Mouse (Mus musculus): ENCODE results near the gene Mast1.

The Mast1 gene

DNA sequence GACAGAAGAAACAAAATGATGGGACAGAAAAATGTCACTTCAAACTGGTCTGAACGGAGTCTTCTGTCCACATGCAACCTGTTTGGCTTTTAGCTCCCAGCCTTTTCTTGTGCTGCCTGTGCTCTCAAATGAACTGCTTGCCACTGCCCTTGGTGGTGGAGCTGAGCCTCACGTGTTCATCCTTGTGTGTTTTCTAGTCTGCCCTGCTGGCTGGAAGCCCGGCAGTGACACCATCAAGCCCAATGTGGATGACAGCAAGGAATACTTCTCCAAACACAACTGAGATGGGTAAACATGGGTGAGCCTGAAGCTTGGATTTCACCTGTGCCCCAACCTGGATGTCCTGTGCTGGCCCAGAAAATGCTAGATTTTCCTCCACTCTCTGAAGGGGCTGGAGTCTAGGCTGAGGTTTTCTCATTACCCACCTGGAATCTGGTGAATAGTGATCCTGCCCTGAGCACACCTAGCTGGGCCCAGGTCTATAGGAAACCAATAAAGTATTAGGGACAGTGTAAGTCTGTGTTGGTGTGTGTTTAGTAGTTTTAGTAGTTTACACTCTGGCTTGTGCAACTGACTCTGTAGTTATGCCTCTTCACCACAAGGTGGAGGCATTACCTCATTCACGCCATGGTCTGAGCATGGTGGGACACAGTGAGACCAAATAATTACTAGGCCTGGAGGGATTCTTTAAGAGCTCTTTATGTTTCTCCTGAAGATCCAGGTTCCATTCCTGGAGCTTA, 36.8 kb upstream of the Mast1 start:
- DNase-seq (ENCODE audit: low spot score), result no peak

DNA sequence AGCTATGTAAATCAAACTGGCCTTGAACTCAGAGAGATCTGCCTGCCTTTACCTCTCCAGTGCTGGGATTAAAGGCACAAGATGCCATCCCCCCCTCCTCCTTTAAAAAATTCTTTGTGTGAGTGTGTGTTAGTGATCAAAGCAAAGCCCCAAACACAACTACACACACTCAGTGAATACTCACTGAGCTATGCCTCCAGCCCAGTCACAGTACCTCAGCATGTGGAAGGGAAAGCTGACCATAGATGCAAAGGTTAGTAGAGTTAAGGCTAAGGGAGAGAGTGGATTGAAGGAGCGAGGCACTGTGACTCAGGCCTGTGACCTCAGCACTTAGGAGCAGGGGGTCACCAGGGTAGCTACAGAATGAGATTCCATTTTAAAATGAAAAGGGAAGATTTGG, 35.9 kb upstream of the Mast1 start:
- DNase-seq (ENCODE audit: low spot score), result no peak

DNA sequence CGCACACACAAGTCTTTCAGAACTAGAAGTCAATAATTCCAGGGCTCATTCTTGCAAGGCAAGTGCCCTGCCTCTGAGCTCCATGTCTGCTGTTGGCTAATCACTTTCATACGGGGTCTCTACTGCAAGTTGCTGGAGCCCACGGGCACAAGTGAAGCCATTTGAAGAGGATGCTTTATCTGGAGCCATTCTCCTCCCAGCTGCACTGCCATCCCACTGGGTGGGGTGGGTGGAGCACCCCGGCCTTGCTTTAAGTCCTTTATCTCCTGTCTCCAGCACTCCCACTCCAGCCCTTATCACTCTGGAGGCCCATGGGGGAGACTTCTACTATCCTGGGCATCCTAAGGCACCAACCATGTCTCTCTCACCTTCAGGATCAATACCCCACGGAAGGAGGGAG, 33.8 kb upstream of the Mast1 start:
- no peak for DNase-seq (ENCODE audit: low spot score)

GRCm38 (mm10) chr8:84970135-84970790, 33.1 kb upstream of the Mast1 start:
- DNase-seq (ENCODE audit: low spot score), result no peak

DNA sequence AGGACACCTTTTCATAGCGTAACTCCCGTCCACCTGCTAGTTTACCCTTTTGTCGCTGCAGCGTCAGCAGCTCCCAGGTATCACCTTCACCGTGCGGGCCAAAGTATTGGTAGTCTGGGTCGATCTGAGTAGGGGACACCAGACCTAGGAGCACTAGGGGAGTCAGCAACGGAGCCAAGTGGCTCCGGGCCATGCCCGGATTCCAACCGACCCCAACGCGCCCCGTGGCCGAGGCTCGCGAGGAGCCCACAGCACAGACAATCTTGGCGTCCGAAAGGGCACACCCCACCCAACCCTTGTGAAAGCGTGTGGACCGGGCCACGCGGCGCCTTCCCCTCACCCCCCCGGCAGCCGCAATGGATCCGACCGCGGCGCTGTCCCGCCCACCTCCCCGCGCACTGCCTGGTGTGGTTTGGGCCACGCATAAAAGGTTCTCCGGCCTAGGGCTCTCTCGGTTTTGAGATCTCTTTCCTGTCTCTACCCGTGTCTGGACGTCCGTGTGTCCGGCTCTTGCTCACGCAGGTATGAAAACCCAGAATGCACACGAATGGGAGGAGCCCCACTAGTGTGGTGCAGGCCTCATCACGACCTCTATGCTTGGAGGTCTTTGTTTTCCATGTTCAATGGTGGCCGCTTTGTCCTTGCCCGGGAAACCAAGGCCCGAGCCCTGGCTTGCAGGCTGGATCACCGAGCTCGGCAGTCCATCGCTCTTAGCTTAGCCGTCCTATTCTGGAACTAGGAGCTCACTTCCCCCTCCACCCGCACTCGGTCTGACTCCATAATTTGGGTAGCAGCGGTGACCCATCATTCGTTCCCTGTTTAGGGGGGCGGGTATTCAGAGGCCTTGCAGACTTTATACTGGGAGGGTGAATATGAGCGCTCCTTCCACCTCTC, 32.3 kb upstream of the Mast1 start, which contains the start of the genes Gm49661, Prdx2 and Rnaseh2a:
Gene Gm49661 (minus strand): TSS at position 193 of the 894 bp plus-strand sequence.
Gene Prdx2 (plus strand): TSS at position 347 of the 894 bp plus-strand sequence.
Gene Rnaseh2a (minus strand): TSS at position 527 of the 894 bp plus-strand sequence.
- peak; percentile 77 for DNase-seq (ENCODE audit: low spot score)

DNA sequence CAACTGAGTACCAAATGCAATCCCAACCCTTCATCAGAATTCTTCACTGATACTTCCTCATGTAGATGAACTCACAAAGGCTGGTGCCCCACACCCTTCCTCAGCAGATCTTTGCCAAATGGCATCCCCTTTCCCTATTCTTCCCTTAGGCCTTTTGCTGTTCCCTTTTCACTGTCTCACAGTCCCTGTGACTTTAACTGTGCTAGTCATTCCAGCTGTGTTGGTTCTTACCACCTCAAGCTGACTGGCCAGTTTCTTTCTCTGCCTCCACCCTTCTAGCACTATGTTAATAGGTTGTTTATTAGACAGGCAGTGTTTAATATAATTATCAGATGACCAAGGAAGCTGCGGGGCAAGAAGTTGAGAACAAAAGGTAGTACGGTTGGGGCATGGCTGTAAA, 31.5 kb upstream of the Mast1 start:
- DNase-seq (ENCODE audit: low spot score), result no peak

DNA sequence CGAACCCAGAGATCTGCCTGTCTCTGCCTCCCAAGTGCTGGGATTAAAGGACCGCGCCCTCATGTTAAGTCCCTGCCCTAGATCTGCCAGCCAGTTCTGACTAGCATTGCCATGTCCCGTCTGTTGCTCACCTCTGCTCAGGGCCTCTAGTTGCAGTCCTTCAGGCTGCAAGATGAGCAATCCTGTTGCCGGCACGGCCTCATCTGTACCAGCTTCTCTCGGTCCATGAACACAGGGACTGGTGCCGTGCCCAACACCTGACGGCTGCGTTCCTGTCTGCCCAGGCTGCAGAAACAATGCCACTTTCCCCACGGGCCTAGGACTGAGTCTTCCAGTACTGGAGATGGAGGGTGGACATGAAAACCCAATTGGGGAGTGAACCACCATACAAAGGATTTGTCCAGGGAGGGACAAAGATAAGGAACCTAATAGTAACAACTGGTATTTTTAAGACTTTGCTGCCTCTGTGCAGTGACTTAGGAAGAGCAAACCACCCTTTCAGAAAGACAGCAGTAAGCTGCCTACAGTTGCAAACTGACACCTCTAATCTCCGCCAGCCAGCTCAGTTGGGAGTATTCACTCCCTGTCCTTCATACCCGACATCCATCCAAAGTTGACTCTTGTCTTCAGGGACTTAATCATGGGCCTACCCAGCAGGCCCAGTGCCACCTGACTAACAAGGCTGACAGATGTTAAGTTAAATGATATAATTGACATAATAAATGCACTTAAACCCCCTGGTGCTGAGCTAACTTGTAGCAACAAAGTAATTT, 30.6 kb upstream of the Mast1 start:
- no peak for DNase-seq (ENCODE audit: low spot score)

DNA sequence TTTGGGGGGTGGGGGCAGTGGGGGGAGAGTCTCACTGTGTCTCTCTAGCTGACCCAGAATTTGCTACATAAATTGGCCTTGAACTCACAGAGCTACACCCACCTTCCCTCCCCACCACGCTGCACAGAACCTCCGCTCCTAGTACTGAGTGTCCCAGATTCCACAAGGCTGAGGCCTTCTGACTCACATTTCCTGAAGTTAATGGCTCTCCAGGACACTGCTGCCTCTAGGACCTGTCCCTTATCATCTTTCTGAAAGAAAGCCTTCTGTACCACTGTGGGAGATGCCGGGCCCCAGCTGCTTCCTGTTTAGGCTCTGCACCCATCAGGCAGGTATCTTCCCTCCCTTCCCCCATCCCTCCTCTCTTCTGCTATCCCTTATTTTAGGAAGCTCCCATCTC, 29.4 kb upstream of the Mast1 start:
- no peak for DNase-seq (ENCODE audit: low spot score)

- peak; percentile 95 for DNase-seq (ENCODE audit: low spot score)
Observed at GRCm38 (mm10) chr8:84965731-84966291, 28.7 kb upstream of the Mast1 start.

DNA sequence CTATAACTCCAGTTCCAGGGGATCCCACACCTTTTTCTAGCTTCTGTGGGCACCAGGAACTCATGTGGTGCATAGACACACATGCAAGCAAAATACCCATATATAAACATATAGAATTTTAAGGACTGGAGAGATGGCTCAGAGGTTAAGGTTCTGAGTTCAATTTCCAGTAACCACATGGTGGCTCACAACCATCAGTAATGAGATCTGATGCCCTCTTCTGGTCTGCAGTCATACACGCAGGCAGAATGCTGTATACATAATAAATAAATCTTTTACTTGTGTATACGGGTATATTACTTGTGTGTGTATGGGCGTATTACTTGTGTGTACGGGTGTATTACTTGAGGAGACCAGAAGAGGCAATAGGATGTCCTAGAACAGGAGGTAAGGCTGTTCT, 26.8 kb upstream of the Mast1 start:
- DNase-seq (ENCODE audit: low spot score), result no peak

- DNase-seq (ENCODE audit: low spot score), result no peak
Observed at GRCm38 (mm10) chr8:84959811-84960210, 22.7 kb upstream of the Mast1 start.

DNA sequence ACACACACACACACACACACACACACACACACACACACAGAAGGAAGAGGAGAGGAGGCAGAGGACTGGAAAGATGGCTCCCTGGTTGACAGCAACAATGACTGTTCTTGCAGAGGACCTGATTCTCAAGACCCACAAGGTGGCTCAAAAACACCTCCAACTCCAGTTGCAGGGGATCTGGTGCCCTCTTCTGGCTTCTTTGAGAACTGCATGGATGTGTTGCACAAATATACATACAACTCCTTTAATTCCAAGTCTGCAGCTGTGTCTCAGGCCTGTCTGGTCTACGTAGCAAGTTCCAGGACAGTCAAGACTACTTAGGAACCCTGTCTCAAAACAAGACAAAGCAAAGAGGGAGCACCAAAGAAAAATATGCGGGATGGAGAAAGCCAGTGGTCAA, 19.6 kb upstream of the Mast1 start:
- DNase-seq (ENCODE audit: low spot score), result peak; percentile 81

DNA sequence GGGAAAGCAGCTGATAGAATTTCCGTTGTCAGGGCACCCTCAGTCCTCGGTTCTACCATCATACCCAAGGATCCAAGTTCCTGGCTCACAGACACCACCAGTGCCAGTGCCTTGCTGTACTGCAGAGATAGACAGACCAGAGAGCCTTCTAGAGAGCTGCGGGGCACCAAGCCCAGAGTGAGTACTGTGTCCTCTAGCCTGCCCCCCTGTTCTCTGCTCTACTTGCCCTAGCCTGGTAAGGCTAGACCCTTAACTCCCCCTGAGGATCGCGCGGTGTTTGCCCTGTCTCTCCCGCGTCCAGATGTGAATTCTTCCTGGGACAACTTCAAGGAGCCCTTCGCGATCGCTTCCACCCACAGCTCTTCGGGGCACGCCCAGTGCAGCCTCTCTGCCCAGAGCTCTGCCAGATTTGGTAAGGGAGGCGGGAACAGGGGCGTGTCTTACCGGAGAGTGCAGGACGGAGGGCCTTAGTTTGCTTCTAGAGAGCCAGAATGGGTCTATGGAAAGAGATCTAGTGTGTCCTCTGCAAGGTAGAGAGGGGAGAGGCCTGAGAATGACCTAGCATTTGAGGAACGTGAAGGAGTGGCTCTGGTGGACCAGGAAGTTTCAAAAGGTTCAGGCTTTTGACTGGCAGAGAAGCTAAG, 15.6 kb upstream of the Mast1 start:
- DNase-seq (ENCODE audit: low spot score), result peak; percentile 26

GRCm38 (mm10) chr8:84949753-84950152, 12.6 kb upstream of the Mast1 start:
- DNase-seq (ENCODE audit: low spot score), result no peak

- DNase-seq (ENCODE audit: low spot score), result no peak
Observed at GRCm38 (mm10) chr8:84947241-84947545, 10.0 kb upstream of the Mast1 start.

GRCm38 (mm10) chr8:84946528-84947240, 9.5 kb upstream of the Mast1 start, which contains the start of gene Rtbdn:
Rtbdn (plus strand) TSS chr8:84946991.
- no peak for DNase-seq (ENCODE audit: low spot score)

DNA sequence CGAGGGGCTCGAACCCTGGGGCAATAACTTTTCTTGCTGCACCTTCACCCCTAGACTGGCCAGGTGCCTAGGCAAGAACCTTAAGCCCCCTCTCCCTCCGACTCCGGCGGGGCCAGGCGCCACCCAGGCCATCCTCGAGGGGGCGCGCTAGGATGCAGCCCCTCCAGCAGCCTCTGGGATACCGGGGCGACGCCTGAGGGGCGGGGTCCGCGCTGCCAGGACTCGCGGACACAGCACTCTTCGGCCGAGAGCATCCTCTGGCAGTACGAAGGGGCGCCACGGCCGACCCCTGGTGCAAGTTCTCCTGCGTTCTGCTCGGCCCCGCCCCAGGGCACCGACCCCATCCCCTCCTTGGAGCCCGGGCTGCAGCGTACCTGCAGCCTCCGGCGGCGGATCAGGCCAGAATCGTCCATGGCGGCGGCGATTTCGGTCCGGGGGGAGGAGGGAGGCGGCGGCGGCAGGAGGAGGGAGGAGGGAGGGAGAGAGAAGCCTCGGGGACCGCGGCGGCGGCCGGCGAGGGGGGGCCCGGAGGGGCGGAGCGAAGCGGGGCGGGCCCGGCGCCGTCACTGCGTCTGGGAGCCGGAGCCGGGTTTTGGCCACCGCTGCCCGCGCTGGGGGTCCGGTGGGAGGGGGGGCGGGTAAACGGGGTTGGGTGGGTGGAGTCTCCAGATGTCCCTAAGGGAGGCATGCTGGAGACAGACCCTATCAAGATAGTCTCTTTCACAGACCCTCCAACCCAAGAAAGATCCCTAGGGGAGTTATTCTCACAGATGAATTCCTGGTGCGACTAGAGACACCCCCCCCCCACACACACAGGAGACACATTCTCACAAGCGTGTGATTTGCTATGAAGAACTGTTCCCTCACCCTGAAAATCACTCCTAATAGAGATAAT, 8.7 kb upstream of the Mast1 start:
- peak; percentile 46 for DNase-seq (ENCODE audit: low spot score)

- peak; percentile 70 for DNase-seq (ENCODE audit: low spot score)
Observed at GRCm38 (mm10) chr8:84945235-84945632, 8.1 kb upstream of the Mast1 start.

GRCm38 (mm10) chr8:84944478-84945160, 7.5 kb upstream of the Mast1 start:
- peak; percentile 64 for DNase-seq (ENCODE audit: low spot score)
